Mouse (Mus musculus) G1E (cell line): ENCODE results near the gene Dph7.

Source experiments
- CTCF ChIP-seq: IDR thresholded peaks from 2 replicates; pipeline ENCODE4 v1.5.1; 2012; ENCODE audit warnings: low read depth, low read length, inconsistent platforms, mixed read lengths
- GATA1 ChIP-seq: IDR thresholded peaks from 2 replicates; pipeline ENCODE4 v1.6.1; 2012; ENCODE audit warnings: borderline replicate concordance, low read length, inconsistent platforms, mixed read lengths
- POLR2AphosphoS5 ChIP-seq: IDR thresholded peaks from 2 replicates; pipeline ENCODE4 v1.6.1; 2012; ENCODE audit warnings: low read depth, low read length, inconsistent platforms; ENCODE audit not compliant: insufficient replicate concordance
- TAL1 ChIP-seq: conservative IDR thresholded peaks from 2 replicates; pipeline ENCODE4 v1.6.1; 2012; ENCODE audit warnings: low read depth, low read length, inconsistent platforms, mixed read lengths

GRCm38 (mm10) chr2:25008250-25008649, 46.0 kb downstream of the Dph7 start:
- TF ChIP-seq TAL1 (no peak), CTCF (no peak), GATA1 (no peak), POLR2AphosphoS5 (no peak)
